Mouse (Mus musculus) testis, adult 2 months (tissue): ENCODE data around the gene Trak2. TPM values are rescaled to one million over a fixed set of nuclear protein-coding genes. Genes with fewer than 3 reads are reported as not detected.

Source experiments
- H3K27ac ChIP-seq: fragments of 200-500 bp; 2 replicates; pipeline ENCODE4 v1.5.1; 2012; ENCODE audit warnings: low read depth, low read length; ENCODE audit not compliant: control insufficient read depth, insufficient read depth
- H3K27me3 ChIP-seq: fragments of 200-500 bp; 2 replicates; pipeline ENCODE4 v1.6.1; 2012; ENCODE audit warnings: mild to moderate bottlenecking, low read length, moderate library complexity; ENCODE audit not compliant: control insufficient read depth, insufficient read depth
- H3K36me3 ChIP-seq: fragments of 200-500 bp; 2 replicates; pipeline ENCODE4 v1.6.1; 2012; ENCODE audit warnings: mild to moderate bottlenecking, low read length; ENCODE audit not compliant: control insufficient read depth, insufficient read depth
- H3K4me1 ChIP-seq: fragments of 200-500 bp; 2 replicates; pipeline ENCODE4 v1.6.1; 2012; ENCODE audit warnings: low read length; ENCODE audit not compliant: control insufficient read depth, insufficient read depth
- H3K4me3 ChIP-seq: fragments of 200-500 bp; 2 replicates; pipeline ENCODE4 v1.5.1; 2012; ENCODE audit warnings: low read depth, mild to moderate bottlenecking, low read length, moderate library complexity, mixed read lengths; ENCODE audit not compliant: control insufficient read depth
- CTCF ChIP-seq: fragments of 200-500 bp; IDR thresholded peaks from 2 replicates; pipeline ENCODE4 v1.5.1; 2012; ENCODE audit warnings: low read depth, mild to moderate bottlenecking, inconsistent platforms, low read length, moderate library complexity; ENCODE audit not compliant: control insufficient read depth, insufficient read depth, insufficient replicate concordance
- POLR2A ChIP-seq: fragments of 200-500 bp; IDR thresholded peaks from 2 replicates; pipeline ENCODE4 v1.6.1; 2012; ENCODE audit warnings: low read depth, mild to moderate bottlenecking, inconsistent platforms, low read length, moderate library complexity; ENCODE audit not compliant: control insufficient read depth
- polyA plus RNA-seq: library from polyadenylated mRNA; depleted of rRNA; stranded (reverse); fragments of >200 nt; gene quantifications from 2 replicates; pipeline ENCODE4 v1.2.3, GENCODE M21; 2012

The Trak2 gene
- polyA plus RNA-seq, 1 experiment = 3.6 TPM

DNA sequence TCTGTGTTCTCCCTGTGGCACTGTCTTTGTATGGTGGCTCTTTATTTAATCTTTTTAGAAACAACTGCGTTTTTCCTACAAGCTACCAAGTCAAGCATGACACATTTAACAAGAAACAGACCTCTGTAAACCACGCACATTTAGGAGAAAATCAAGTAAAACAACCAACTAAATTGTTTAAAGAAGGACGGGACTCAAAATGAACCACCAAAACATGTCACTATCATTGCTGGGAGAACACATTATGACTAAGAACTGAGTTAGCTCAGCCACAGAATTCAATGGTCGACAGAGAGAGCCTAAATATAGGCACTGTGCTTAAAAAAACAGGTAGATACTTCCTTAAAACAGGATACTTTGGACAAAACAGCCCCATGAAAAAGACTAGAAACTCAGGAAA lies 20.2 kb downstream of the Trak2 start:
- TF ChIP-seq POLR2A = no peak
- TF ChIP-seq CTCF = no peak
- H3K4me1 ChIP-seq = no peaks in the 10 kb centered on the region

DNA sequence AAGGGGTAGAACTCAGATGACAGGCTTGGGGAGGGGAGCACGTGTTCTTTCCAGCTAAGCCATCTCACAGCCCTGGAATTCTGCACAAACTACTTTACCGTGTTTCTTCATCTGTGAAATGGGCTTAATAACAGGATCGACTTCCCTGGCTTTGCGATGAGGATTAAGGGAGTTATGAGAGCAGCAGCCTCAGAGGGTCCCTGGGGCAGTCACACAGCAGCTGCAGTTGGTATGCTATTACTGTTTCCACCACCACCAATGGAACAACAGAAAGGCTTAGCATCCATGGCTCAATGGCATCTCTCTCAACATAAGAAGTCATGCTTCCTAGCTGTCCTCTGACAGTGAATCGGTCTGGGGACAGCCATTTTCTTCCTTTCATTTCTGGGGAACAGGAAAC lies 20.7 kb downstream of the Trak2 start:
- no peak overlapping the region for H3K27ac ChIP-seq
- TF ChIP-seq POLR2A (no peak), CTCF (no peak)
- H3K27me3 ChIP-seq = no peaks in the 10 kb centered on the region
- no peaks in the 10 kb centered on the region for H3K36me3 ChIP-seq
- H3K4me1 ChIP-seq = no peaks in the 10 kb centered on the region
- H3K4me3 ChIP-seq = no peak overlapping the region

More for the DNA sequence above, 20.2 kb downstream of the Trak2 start:
- Histone ChIP-seq H3K27me3 (no peaks in the 10 kb centered on the region), H3K4me3 (no peak overlapping the region), H3K27ac (no peak overlapping the region), H3K36me3 (no peaks in the 10 kb centered on the region)

DNA sequence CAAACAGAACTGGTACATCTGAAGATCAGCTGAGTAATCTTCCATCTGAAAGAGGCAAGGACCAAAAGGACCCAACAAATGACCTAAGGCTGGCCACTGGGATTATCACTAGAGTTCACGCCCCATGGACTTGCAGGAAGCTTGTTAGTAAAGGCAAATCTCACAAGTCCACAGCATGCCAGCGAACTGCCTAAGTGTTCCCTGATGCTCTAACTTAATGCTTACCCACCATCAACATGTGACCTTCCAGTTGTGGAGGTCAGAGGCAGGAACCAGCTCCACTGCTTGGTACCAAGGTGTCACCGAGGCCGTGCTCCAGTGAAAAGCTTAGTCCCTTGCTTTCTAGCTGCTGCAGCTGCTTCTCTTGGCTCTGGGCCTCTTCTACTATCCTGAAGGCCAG lies 21.4 kb downstream of the Trak2 start:
- Histone ChIP-seq H3K27ac (no peak overlapping the region), H3K27me3 (no peaks in the 10 kb centered on the region), H3K4me1 (no peaks in the 10 kb centered on the region), H3K36me3 (no peaks in the 10 kb centered on the region), H3K4me3 (no peak overlapping the region)
- TF ChIP-seq POLR2A (no peak), CTCF (no peak)

DNA sequence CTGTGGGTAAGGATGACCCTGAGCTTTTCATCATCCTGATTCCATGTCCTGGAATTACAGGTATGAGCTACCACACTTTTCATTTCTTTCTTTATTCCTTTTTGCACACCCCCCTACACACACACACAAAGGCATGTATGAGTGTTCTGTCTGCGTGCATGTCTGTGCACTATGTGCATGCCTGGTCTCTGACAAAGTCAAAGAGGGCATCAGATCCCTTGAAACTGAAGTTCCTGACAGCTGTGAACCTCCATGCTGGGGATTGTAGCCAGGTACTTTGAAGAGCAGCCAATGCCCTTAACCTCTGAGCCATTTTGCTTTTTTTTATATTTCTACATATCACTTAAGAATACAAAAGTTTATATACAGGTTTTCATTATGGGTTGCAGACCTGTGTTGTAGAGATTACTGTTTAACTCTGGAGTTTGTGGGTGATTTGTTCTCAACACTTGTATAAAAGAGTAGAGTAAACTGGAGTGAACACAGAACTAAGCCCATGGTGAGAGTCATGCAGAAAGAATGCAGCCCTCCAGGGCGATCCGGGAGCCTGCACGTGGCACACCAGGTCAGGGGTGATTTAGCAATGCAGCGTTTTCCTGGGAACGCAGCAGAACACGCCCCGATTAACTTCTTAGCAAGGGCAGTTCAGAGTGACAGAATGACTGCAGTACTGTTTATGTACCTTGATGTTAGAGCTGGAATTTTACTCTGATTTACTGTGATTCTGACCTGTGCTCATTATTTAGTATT lies 22.2 kb downstream of the Trak2 start:
- Histone ChIP-seq H3K4me1 (no peaks in the 10 kb centered on the region), H3K4me3 (no peak overlapping the region), H3K36me3 (no peaks in the 10 kb centered on the region), H3K27ac (no peak overlapping the region), H3K27me3 (no peaks in the 10 kb centered on the region)
- TF ChIP-seq POLR2A (no peak), CTCF (no peak)

DNA sequence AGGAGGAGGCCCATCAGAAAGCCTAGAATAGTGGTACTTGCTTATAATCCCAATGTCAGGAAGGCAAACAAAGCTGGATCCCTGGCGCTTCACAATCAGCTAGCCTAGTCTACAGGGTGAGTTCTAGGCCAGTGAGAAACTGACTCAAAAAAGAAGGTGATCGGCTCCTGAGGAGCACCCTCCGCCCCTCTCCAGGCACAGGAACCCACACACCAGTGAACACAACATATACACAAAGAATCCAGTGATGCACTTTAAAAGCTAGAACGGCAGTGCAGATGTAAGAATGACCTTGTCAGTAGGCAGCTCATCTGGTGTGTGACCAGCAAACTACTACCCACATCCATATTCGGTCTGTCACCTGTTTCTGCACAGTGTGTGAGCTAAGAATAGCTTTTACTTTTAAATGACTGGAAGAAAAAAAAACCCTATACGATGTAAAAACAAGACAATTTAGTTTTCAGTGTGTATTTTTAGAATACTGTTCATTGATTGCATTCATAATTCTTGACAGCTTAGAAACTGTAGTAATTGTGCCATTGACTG lies 23.6 kb downstream of the Trak2 start:
- no peak overlapping the region for H3K4me3 ChIP-seq
- no peaks in the 10 kb centered on the region for H3K4me1 ChIP-seq
- no peaks in the 10 kb centered on the region for H3K27me3 ChIP-seq
- no peak overlapping the region for H3K27ac ChIP-seq
- H3K36me3 ChIP-seq = no peaks in the 10 kb centered on the region; the same call in 1 of the 2 replicates
- no peak for TF ChIP-seq CTCF
- no peak for TF ChIP-seq POLR2A

DNA sequence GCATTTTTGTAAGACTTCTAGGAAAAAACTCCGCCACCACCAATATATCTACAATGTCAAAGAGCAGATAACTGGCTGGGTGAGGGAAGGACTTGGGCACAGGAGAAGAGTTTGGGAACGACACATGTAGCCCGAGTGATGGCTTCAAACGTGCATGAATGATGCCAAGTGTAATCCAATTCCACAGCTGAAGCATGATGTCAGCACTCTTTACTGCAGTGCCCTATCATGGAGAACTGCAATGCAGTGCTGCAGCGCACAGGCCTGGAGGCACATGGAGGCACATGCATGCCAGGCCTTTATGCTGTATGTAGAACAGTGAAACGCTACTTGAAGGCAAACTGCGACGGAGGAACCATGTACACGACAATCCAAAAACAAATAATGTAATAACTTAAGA lies 26.5 kb downstream of the Trak2 start:
- TF ChIP-seq CTCF (no peak), POLR2A (no peak)
- no peak overlapping the region for H3K4me3 ChIP-seq
- H3K36me3 ChIP-seq = no peaks in the 10 kb centered on the region; the same call in 1 of the 2 replicates
- H3K4me1 ChIP-seq = no peaks in the 10 kb centered on the region
- H3K27me3 ChIP-seq = no peaks in the 10 kb centered on the region
- no peak overlapping the region for H3K27ac ChIP-seq

DNA sequence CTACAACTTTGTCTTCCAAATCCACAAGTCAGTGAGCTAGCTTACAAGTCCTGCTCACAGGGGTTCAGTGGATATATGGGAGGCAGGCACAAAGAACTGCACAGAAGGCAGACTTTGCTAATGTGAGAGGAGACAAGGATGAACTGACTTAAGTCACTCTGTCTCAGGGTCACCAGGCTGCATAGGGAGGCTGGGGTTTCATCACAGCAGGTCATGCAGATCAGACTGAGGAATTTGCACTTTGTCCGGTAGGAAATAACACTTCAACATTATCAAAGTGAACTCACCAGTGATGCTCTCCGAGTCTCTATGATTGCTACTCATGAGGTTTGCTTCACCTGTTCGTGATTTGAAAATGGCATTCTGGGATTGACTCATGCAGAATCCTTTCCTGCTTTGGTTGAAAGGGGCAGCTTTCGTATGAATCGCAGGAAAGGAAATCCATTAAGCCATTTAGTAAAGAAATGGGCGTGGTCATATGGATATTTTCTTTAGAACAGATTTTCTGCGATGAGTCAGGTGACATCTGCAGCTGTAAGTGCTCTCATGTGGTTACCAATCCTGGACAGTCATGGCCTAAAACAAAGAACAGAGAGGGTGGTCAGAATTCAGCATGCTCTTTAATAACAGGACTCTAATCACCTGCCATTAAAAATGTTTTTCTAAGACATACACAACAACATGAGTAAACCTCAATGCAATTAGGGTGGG lies 27.1 kb downstream of the Trak2 start:
- no peak overlapping the region for H3K4me3 ChIP-seq
- H3K4me1 ChIP-seq = no peaks in the 10 kb centered on the region
- no peak overlapping the region for H3K27ac ChIP-seq
- no peaks in the 10 kb centered on the region; the same call in 1 of the 2 replicates for H3K36me3 ChIP-seq
- no peaks in the 10 kb centered on the region for H3K27me3 ChIP-seq
- TF ChIP-seq CTCF = no peak
- no peak for TF ChIP-seq POLR2A
